11 mouse cellular contexts compared by ENCODE assay signal in the genomic region with DNA sequence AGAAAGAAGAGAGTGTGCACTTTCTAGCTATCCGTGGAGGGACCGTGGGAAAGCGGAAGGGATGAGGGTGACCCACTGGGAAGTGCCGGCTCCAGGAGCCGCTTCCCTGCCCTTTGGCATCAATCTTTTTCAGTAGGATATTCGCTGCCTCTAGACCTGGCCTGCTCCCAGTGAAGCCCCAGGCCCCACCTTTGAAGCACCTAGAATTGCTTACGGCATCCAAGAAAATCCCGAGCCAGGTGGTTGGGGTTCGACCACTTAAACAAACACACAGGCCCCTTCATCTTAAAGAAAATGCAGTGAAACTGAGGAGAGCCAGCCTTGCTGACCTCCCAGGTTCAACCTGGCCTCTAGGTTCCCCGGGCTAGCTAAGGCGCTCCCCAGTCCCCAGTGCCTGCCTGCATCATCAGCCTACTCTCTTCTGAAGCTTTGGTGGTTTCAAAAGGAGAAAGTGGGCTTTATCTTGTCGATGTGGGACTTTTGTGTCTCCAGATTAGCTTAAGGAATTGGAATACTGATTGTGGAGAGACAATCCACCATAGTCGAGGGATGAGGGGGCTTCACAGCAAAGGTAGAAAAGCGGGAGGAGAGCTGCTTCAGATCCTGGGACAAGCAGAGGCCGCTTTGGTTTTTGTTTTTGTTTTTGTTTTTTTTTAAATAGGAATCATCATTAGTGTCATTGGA. TPM values are rescaled to one million over a fixed set of nuclear protein-coding genes. Genes with fewer than 3 reads are reported as not detected.
DNase-seq lines count a peak whose midpoint lies in the region; ATAC-seq and TF ChIP-seq lines count a peak whose summit lies in the region.
"Had no signal": no experiment of that assay in that cellular context is flagged by ENCODE, and none has a peak within 500 bp of the region (broad histone marks: within the 10 kb centered on the region; RNA-seq: fewer than 3 reads in every experiment).

No protein-coding gene starts in this region.

- TF ChIP-seq EP300 in stomach, postnatal 0 days (optimal IDR thresholded peaks at IDR 0.05): no peak

- H3K36me3 ChIP-seq in forebrain, embryonic 11.5 days (ENCODE audit: control insufficient read depth, insufficient read depth, low read length): no peaks in the 10 kb centered on the region
- no peaks in the 10 kb centered on the region for H3K36me3 ChIP-seq in forebrain, embryonic 12.5 days (replicated peaks)
- no peaks in the 10 kb centered on the region for H3K36me3 ChIP-seq in lung, embryonic 15.5 days
- no peaks in the 10 kb centered on the region for H3K36me3 ChIP-seq in liver, embryonic 13.5 days
- no peaks in the 10 kb centered on the region for H3K36me3 ChIP-seq in stomach, postnatal 0 days (ENCODE audit: control insufficient read depth, insufficient read depth, low read length)

- H3K9ac ChIP-seq in forebrain, embryonic 11.5 days (ENCODE audit: low read length): no peak overlapping the region
- H3K9ac ChIP-seq in forebrain, embryonic 12.5 days: no peak overlapping the region
- no peak overlapping the region for H3K9ac ChIP-seq in lung, embryonic 15.5 days
- no peak overlapping the region for H3K9ac ChIP-seq in liver, embryonic 13.5 days
- no peak overlapping the region for H3K9ac ChIP-seq in stomach, postnatal 0 days (ENCODE audit: low read length)

- H3K9me3 ChIP-seq in forebrain, embryonic 11.5 days (ENCODE audit: control insufficient read depth, low read length): no peaks in the 10 kb centered on the region
- H3K9me3 ChIP-seq in forebrain, embryonic 12.5 days: no peaks in the 10 kb centered on the region
- no peaks in the 10 kb centered on the region for H3K9me3 ChIP-seq in lung, embryonic 15.5 days
- H3K9me3 ChIP-seq in liver, embryonic 13.5 days (replicated peaks): no peaks in the 10 kb centered on the region
- H3K9me3 ChIP-seq in stomach, postnatal 0 days (ENCODE audit: control insufficient read depth, low read length): no peaks in the 10 kb centered on the region

- peak; percentile 60 for DNase-seq in forebrain, embryonic 11.5 days (ENCODE audit: low spot score)
- DNase-seq in lung, adult 18-20 months: no peak
- no peak for DNase-seq in liver, embryonic 13.5 days
- DNase-seq in stomach, postnatal 0 days (ENCODE audit: low spot score): no peak
- no peak for DNase-seq in cerebellum, adult 11-12 months
- DNase-seq: cerebellum, adult 8-10 months; gastrocnemius, postnatal 10 days had no signal

- no peak overlapping the region for H3K4me2 ChIP-seq in forebrain, embryonic 11.5 days (ENCODE audit: low read depth, low read length, severe bottlenecking)
- H3K4me2 ChIP-seq in forebrain, embryonic 12.5 days: no peak overlapping the region
- peak overlapping the region; percentile 56 for H3K4me2 ChIP-seq in lung, embryonic 15.5 days
- H3K4me2 ChIP-seq in liver, embryonic 13.5 days: peak overlapping the region; percentile 57
- 0 out of 2 replicates have a peak overlapping the region, but pooled peaks have one; percentile 17 for H3K4me2 ChIP-seq in stomach, postnatal 0 days (replicated peaks; ENCODE audit: low read depth)

- 3% methylated on average over 15 of the region's 15 CpGs for WGBS in forebrain, embryonic 11.5 days
- 2% methylated on average over 15 of the region's 15 CpGs for WGBS in forebrain, embryonic 12.5 days
- 4% methylated on average over 15 of the region's 15 CpGs for WGBS in lung, embryonic 15.5 days
- 14% methylated on average over 15 of the region's 15 CpGs for WGBS in liver, embryonic 13.5 days (ENCODE audit: insufficient replicate concordance)
- WGBS in stomach, postnatal 0 days: 15% methylated on average over 15 of the region's 15 CpGs

- TF ChIP-seq CTCF in stomach, postnatal 0 days (IDR thresholded peaks at IDR 0.05; ENCODE audit: low read depth): no peak

- peaks cover 97% of the 10 kb centered on the region for H3K27me3 ChIP-seq in forebrain, embryonic 11.5 days (ENCODE audit: control insufficient read depth, insufficient read depth, low read length)
- H3K27me3 ChIP-seq in forebrain, embryonic 12.5 days: peaks cover 99% of the 10 kb centered on the region
- peaks cover 97% of the 10 kb centered on the region for H3K27me3 ChIP-seq in lung, embryonic 15.5 days
- peaks cover 100% of the 10 kb centered on the region for H3K27me3 ChIP-seq in liver, embryonic 13.5 days
- peaks cover 24% of the 10 kb centered on the region for H3K27me3 ChIP-seq in stomach, postnatal 0 days (ENCODE audit: control insufficient read depth, insufficient read depth, low read length)

- H3K27ac ChIP-seq in forebrain, embryonic 11.5 days (ENCODE audit: low read depth, low read length): no peak overlapping the region
- no peak overlapping the region for H3K27ac ChIP-seq in forebrain, embryonic 12.5 days
- H3K27ac ChIP-seq in lung, embryonic 15.5 days: no peak overlapping the region
- no peak overlapping the region for H3K27ac ChIP-seq in liver, embryonic 13.5 days
- no peak overlapping the region for H3K27ac ChIP-seq in stomach, postnatal 0 days (replicated peaks)
- H3K27ac ChIP-seq: left cerebral cortex, adult 2 months had no signal

- H3K4me3 ChIP-seq in forebrain, embryonic 11.5 days (ENCODE audit: low read depth, low read length): no peak overlapping the region
- no peak overlapping the region for H3K4me3 ChIP-seq in forebrain, embryonic 12.5 days (replicated peaks)
- H3K4me3 ChIP-seq in lung, embryonic 15.5 days: peak overlapping the region; percentile 17
- 0 out of 2 replicates have a peak overlapping the region, but pooled peaks have one; percentile 18 for H3K4me3 ChIP-seq in liver, embryonic 13.5 days (replicated peaks)
- H3K4me3 ChIP-seq in stomach, postnatal 0 days (ENCODE audit: low read depth, low read length): no peak overlapping the region
- H3K4me3 ChIP-seq: left cerebral cortex, adult 2 months had no signal

- peaks cover 14% of the 10 kb centered on the region for H3K4me1 ChIP-seq in forebrain, embryonic 11.5 days (replicated peaks; ENCODE audit: control insufficient read depth, insufficient read depth, low read length)
- H3K4me1 ChIP-seq in forebrain, embryonic 12.5 days: peaks cover 41% of the 10 kb centered on the region
- H3K4me1 ChIP-seq in lung, embryonic 15.5 days: peaks cover 47% of the 10 kb centered on the region
- H3K4me1 ChIP-seq in liver, embryonic 13.5 days (replicated peaks): peaks cover 25% of the 10 kb centered on the region
- no peaks in the 10 kb centered on the region; the same call in 1 of the 2 replicates for H3K4me1 ChIP-seq in stomach, postnatal 0 days (replicated peaks; ENCODE audit: control insufficient read depth, insufficient read depth)

- ATAC-seq in forebrain, embryonic 11.5 days (replicated peaks; ENCODE audit: low FRiP score): no peak
- ATAC-seq in forebrain, embryonic 12.5 days (ENCODE audit: low FRiP score): no peak
- no peak for ATAC-seq in lung, embryonic 15.5 days (ENCODE audit: borderline replicate concordance, extremely low read depth, low FRiP score, low TSS enrichment)
- no peak for ATAC-seq in liver, embryonic 13.5 days (ENCODE audit: low read depth)
- ATAC-seq in stomach, postnatal 0 days (ENCODE audit: low FRiP score, low TSS enrichment): no peak
- ATAC-seq in megakaryocyte progenitor cell, adult 5-6 weeks (replicated peaks; ENCODE audit: poor library complexity): no peak

RNA-seq across cellular contexts. Expression of a gene that starts 3.6 kb away (rescaled TPM):
- polyA plus RNA-seq in forebrain, embryonic 11.5 days (2014; fragmentation: Nextera tagmentation; extraction: Ambion mirVana): not detected in 2 replicates
- 0.45 TPM in 1 of 2 replicates, not detected in the other for polyA plus RNA-seq in forebrain, embryonic 12.5 days (2016; fragmentation: Nextera tagmentation; extraction: Ambion mirVana)
- polyA plus RNA-seq in lung, embryonic 15.5 days (2015; fragmentation: Nextera tagmentation; extraction: Ambion mirVana): not detected in 2 replicates
- not detected in 2 replicates for polyA plus RNA-seq in liver, embryonic 13.5 days (2015; fragmentation: Nextera tagmentation; extraction: Ambion mirVana)
- polyA plus RNA-seq in stomach, postnatal 0 days (2015; fragmentation: Nextera tagmentation; extraction: Ambion mirVana): not detected in 2 replicates
- not detected in 2 replicates for total RNA-seq in megakaryocyte progenitor cell, adult 5-6 weeks (2015)
- total RNA-seq in megakaryocyte progenitor cell, adult 5-6 weeks (2017): not detected in 2 replicates
- total RNA-seq: gastrocnemius, postnatal 10 days; left cerebral cortex, adult 2 months had no signal

RNA-seq across cellular contexts. Expression of a gene that starts 4.7 kb away (rescaled TPM):
- not detected in 2 replicates for polyA plus RNA-seq in forebrain, embryonic 11.5 days (2014; fragmentation: Nextera tagmentation; extraction: Ambion mirVana)
- 0.50 TPM in 1 of 2 replicates, not detected in the other for polyA plus RNA-seq in forebrain, embryonic 12.5 days (2016; fragmentation: Nextera tagmentation; extraction: Ambion mirVana)
- not detected in 2 replicates for polyA plus RNA-seq in lung, embryonic 15.5 days (2015; fragmentation: Nextera tagmentation; extraction: Ambion mirVana)
- polyA plus RNA-seq in liver, embryonic 13.5 days (2015; fragmentation: Nextera tagmentation; extraction: Ambion mirVana): not detected in 2 replicates
- not detected in 2 replicates for polyA plus RNA-seq in stomach, postnatal 0 days (2015; fragmentation: Nextera tagmentation; extraction: Ambion mirVana)
- total RNA-seq in megakaryocyte progenitor cell, adult 5-6 weeks (2015): not detected in 2 replicates
- not detected in 2 replicates for total RNA-seq in megakaryocyte progenitor cell, adult 5-6 weeks (2017)
- total RNA-seq: gastrocnemius, postnatal 10 days; left cerebral cortex, adult 2 months had no signal

RNA-seq across cellular contexts. Expression of a gene that starts 5.2 kb away (rescaled TPM):
- polyA plus RNA-seq in forebrain, embryonic 11.5 days (2014; fragmentation: Nextera tagmentation; extraction: Ambion mirVana): 3.4 and 4.2 TPM in 2 replicates
- polyA plus RNA-seq in forebrain, embryonic 12.5 days (2016; fragmentation: Nextera tagmentation; extraction: Ambion mirVana): 3.2 and 10.9 TPM in 2 replicates
- 3.2 and 5.7 TPM in 2 replicates for polyA plus RNA-seq in lung, embryonic 15.5 days (2015; fragmentation: Nextera tagmentation; extraction: Ambion mirVana)
- 1.5 TPM in 2 replicates for polyA plus RNA-seq in liver, embryonic 13.5 days (2015; fragmentation: Nextera tagmentation; extraction: Ambion mirVana)
- polyA plus RNA-seq in stomach, postnatal 0 days (2015; fragmentation: Nextera tagmentation; extraction: Ambion mirVana): 7.5 and 8.9 TPM in 2 replicates
- 0.47 TPM in 1 of 2 replicates, not detected in the other for total RNA-seq in megakaryocyte progenitor cell, adult 5-6 weeks (2015)
- total RNA-seq in megakaryocyte progenitor cell, adult 5-6 weeks (2017): 0.25 and 0.71 TPM in 2 replicates
- total RNA-seq: left cerebral cortex, adult 2 months had no signal

Comparison
In these comparisons a context has a peak if more than half of its experiments do, and no peak if none do; other contexts are left out.
1. H3K4me2 ChIP-seq: peak in lung, embryonic 15.5 days (single experiment), liver, embryonic 13.5 days (single experiment) and stomach, postnatal 0 days (single experiment); none in forebrain, embryonic 11.5 days (single experiment) and forebrain, embryonic 12.5 days (single experiment).
2. H3K4me3 ChIP-seq: peak in lung, embryonic 15.5 days (single experiment) and liver, embryonic 13.5 days (single experiment); none in forebrain, embryonic 11.5 days (single experiment), forebrain, embryonic 12.5 days (single experiment) and stomach, postnatal 0 days (single experiment).